Mouse (Mus musculus) retina, embryonic 14.5 days (tissue): ENCODE measurements at regions not wholly inside any gene's neighbourhood (a gene's known extent, or its start where the extent isn't known, plus 50 kb on each side); places are given as distances from the start of the nearest gene placed in this dataset.

Experiments
- DNase-seq: peaks from one replicate; pipeline ENCODE4 v3.0.0-alpha.2; 2015; ENCODE audit warnings: low spot score

DNA sequence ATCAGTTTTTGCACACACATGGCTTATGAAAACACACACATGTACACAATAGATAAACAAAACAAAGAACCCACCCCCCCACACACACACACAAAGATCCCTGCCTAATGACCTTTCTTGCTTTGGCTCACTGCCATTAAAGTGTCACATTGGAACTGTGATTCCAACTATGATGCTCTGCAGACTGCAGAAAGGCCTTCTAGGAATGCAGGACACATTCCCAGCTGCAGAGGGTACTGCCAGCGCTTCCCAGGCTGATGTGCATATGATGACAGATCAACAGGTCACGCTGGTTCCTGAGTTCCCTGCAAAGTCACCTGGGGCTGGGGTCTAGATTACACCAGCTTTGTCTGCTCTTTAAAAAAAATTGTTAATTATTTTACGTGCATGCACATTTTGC is 68.1 kb upstream of the Ppm1j start:
- no peak for DNase-seq

DNA sequence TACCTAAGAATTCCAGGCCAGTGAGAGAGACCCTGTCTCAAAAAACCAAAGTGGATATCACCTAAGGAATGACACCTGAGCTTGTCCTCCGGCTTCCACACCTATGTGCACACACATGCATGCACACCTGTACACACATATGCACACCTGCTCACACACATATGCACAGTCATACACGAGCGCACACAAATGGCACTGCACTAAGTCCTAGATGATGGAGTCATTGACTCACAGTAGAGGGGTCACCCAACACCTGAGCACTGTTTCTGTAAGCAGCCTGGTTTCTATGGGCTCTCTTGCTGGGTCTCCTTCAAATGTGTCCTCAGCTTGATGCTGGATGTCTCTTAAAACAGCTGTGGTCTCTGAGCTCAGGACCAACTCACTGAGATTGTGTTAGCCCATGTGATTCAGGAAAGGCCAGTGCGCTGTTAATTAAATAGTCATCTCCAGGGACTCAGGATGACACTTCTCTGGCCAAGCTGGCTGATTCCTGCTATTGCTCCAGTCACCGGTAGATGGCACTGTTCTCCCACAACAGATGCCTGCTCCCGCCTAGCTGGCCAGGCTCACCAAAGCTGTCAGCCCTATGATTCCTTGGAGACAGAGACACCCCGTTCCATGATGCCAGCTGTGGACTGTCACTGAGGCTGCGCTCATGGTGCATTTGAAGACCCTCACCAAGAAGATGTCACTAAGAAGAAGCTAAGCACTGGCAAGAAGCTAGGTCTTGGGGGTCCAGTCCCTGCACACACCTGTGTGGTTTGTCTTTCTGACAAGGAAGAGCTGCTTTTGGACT is 66.8 kb upstream of the Ppm1j start:
- DNase-seq, result peak; percentile 90

DNA sequence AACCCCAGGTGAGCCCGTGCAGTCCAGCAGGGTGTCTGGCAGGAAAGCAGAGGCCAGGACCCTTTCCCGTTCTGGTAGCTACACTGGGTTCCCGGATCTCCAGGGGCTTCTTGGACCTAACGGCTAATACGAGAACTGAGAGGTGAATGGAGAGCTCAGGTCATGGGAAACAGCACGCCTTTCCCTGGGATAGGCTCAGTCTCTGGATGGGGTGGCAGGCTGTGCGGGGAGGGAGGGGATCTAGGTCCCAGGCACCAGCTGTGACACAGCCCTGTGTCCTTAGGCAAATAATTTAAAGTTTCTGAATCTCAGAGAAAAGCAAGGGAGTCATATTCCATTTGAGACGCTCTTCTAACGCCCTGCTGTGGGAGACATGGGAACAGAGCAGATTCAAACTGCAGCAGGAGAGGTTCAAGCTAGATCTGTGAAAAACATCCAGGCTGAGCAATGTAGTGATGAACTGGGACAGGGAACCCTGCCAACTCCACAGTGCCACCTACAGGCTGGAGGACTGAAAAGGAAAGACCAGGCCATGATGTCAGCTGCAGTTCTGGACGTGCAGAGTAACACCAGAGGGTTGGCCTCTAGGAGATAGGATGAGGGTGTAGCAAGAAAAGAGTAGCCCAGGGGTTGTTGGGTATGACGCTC is 66.1 kb upstream of the Ppm1j start:
- DNase-seq, result peak; percentile 78
